Mouse (Mus musculus): ENCODE data around the gene C1qtnf2.
A peak's percentile ranks its signal among the peaks of the same experiment; 100 is the strongest.

DNA sequence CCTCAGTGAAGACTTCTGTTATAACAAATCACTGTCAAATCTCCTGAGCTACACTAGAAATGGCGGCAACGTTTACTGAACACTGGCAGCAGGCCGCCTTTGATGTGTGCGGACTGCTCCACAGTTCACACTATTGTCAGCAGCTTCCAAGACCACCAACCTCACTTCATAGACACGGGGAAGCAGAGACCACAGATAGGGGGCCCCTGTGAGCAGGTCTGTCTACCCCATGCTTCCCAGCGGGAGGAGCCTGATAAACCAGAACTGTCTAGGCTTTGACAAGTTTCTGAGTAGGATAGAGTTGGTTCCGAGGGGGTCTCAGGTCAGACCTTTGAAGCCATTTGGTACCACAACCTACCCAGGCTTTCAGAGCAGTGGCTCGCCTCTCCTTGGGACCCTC is 21.0 kb downstream of the C1qtnf2 start:
- TF ChIP-seq CTCF (IDR thresholded peaks at IDR 0.05; ENCODE audit: extremely low read depth, insufficient read length, insufficient replicate concordance, low read depth, low read length) (peak; percentile 12; the same call in 1 of the 2 replicates), POLR2A (IDR thresholded peaks at IDR 0.05; ENCODE audit: low read depth, low read length) (no peak)

Data from small intestine, adult 2 months (tissue).